Mouse (Mus musculus) embryonic facial prominence, embryonic 13.5 days (tissue): ENCODE measurements at regions not wholly inside any gene's neighbourhood (a gene's known extent, or its start where the extent isn't known, plus 50 kb on each side); places are given as distances from the start of the nearest gene placed in this dataset.

Experiments
- ATAC-seq: fragments of 200-750 bp; cut with Nextera tagmentation; 2 replicates; pipeline ENCODE4 v1.8.0; 2017; ENCODE audit warnings: low read depth; ENCODE audit not compliant: insufficient number of reproducible peaks, insufficient read depth, low FRiP score, low TSS enrichment
- H3K27ac ChIP-seq: fragments of 300-500 bp; sonication (generic); 2 replicates; pipeline ENCODE4 v1.5.1; 2015; ENCODE audit warnings: moderate library complexity, mild to moderate bottlenecking, inconsistent platforms
- H3K27me3 ChIP-seq: fragments of 300-500 bp; sonication (generic); 2 replicates; pipeline ENCODE4 v1.6.1; 2015; ENCODE audit warnings: mild to moderate bottlenecking, inconsistent platforms
- H3K36me3 ChIP-seq: fragments of 300-500 bp; sonication (generic); 2 replicates; pipeline ENCODE4 v1.6.1; 2015; ENCODE audit warnings: mild to moderate bottlenecking, inconsistent platforms
- H3K4me1 ChIP-seq: fragments of 300-500 bp; sonication (generic); 2 replicates; pipeline ENCODE4 v1.6.1; 2015; ENCODE audit warnings: inconsistent platforms
- H3K4me2 ChIP-seq: fragments of 300-500 bp; sonication (generic); 2 replicates; pipeline ENCODE4 v1.6.1; 2015; ENCODE audit warnings: moderate library complexity, mild to moderate bottlenecking, inconsistent platforms
- H3K4me3 ChIP-seq: fragments of 300-500 bp; sonication (generic); 2 replicates; pipeline ENCODE4 v1.5.1; 2015; ENCODE audit warnings: mild to moderate bottlenecking, inconsistent platforms
- H3K9ac ChIP-seq: fragments of 300-500 bp; sonication (generic); 2 replicates; pipeline ENCODE4 v1.6.1; 2015; ENCODE audit warnings: mild to moderate bottlenecking, inconsistent platforms
- H3K9me3 ChIP-seq: fragments of 300-500 bp; sonication (generic); 2 replicates; pipeline ENCODE4 v1.6.1; 2016; ENCODE audit warnings: inconsistent platforms
- WGBS: fragments of 180-500 bp; shearing (Covaris S2); methylation state at CpG from one replicate; pipeline ENCODE4 v1.1.7; 2015; ENCODE audit warnings: mixed read lengths; 5-methylcytosine and 5-hydroxymethylcytosine counted together

DNA sequence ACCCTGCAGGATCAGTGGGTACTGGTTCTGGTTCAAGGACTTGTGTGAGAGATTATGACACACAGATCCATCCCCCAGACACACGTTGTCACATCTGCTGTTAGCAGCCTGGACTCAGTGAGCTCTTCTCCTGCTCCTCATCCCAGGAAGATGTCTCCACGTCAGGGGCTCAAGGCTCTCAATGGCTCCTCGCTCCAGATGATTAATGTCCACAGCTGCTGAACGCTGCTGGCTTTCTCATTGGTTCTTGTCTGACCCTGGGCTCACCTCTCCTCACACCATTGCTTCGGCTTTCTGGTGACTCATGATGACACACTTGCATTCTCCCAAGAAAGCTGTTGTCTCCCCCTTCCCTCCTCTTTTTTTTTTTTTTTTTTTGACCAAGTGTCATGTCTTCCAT is 116.2 kb downstream of the Gadd45g start:
- no peak for ATAC-seq
- Histone ChIP-seq H3K27me3 (no peaks in the 10 kb centered on the region), H3K9me3 (no peaks in the 10 kb centered on the region), H3K4me3 (no peak overlapping the region), H3K36me3 (no peaks in the 10 kb centered on the region), H3K27ac (no peak overlapping the region), H3K4me2 (no peak overlapping the region), H3K9ac (no peak overlapping the region), H3K4me1 (peaks cover 29% of the 10 kb centered on the region)
- WGBS = 78% methylated on average over 5 of the region's 5 CpGs

- WGBS = 70% methylated on average over 6 of the region's 6 CpGs
- ATAC-seq = no peak
- Histone ChIP-seq H3K4me2 (no peak overlapping the region; the same call in 1 of the 2 replicates), H3K27me3 (no peaks in the 10 kb centered on the region), H3K4me3 (no peak overlapping the region), H3K4me1 (peaks cover 25% of the 10 kb centered on the region), H3K9me3 (no peaks in the 10 kb centered on the region), H3K27ac (0 out of 2 replicates have a peak overlapping the region, but pooled peaks have one; percentile 51), H3K36me3 (no peaks in the 10 kb centered on the region), H3K9ac (no peak overlapping the region)
Measured at GRCm38 (mm10) chr13:51963966-51964365, 117.5 kb downstream of the Gadd45g start.

GRCm38 (mm10) chr13:51964416-51964815 is 117.9 kb downstream of the Gadd45g start:
- Histone ChIP-seq H3K27ac (peak overlapping the region; percentile 51; the same call in 1 of the 2 replicates), H3K4me3 (no peak overlapping the region), H3K4me1 (peaks cover 29% of the 10 kb centered on the region), H3K27me3 (no peaks in the 10 kb centered on the region), H3K9me3 (no peaks in the 10 kb centered on the region), H3K9ac (no peak overlapping the region), H3K36me3 (no peaks in the 10 kb centered on the region), H3K4me2 (no peak overlapping the region; the same call in 1 of the 2 replicates)
- 33% methylated on average over 6 of the region's 6 CpGs for WGBS
- no peak for ATAC-seq

DNA sequence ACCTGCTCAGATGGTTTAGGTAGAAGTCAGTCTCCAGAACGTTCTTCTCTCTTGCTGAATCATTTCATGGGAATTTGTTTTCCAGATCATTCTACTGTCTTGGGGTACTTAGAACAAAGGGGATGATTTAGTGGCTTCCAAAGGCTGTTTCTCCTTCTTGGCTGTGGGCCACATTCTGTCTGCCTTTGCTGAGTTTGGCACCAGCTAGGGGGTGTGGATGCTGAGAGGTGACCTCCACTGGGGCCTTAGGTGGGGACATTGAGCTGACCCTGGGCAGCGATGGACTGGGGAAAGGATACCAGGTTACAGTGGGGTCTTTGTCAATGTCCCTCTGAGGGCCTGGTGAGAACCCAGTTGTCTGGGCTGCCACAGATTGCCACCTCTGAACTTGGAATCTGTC is 118.4 kb downstream of the Gadd45g start:
- Histone ChIP-seq H3K9ac (no peak overlapping the region), H3K9me3 (no peaks in the 10 kb centered on the region), H3K27me3 (no peaks in the 10 kb centered on the region), H3K4me2 (no peak overlapping the region), H3K36me3 (no peaks in the 10 kb centered on the region), H3K4me3 (no peak overlapping the region), H3K27ac (peak overlapping the region; percentile 51; the same call in 1 of the 2 replicates), H3K4me1 (peaks cover 34% of the 10 kb centered on the region)
- WGBS = 70% methylated on average over 2 of the region's 2 CpGs
- ATAC-seq = no peak

DNA sequence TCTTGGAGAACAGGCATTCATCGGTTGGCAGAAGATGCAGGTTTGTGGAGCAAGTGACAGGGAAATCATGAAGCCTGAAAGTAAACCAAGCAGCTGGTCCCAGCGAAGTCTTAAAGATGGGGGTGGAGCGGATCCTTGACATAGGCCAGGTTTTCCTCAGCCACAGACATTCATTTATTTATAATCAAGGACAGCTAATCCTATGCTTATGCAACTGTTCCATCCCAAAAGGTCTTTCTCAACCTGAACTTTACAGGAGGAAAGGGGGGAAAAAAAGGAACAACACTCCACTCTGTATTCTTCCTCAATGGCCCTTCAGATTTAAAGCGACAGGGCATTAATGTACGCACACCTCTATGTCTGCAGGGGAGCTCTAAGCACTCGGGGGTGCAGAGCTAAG is 121.6 kb downstream of the Gadd45g start:
- H3K4me1 ChIP-seq = peaks cover 43% of the 10 kb centered on the region

DNA sequence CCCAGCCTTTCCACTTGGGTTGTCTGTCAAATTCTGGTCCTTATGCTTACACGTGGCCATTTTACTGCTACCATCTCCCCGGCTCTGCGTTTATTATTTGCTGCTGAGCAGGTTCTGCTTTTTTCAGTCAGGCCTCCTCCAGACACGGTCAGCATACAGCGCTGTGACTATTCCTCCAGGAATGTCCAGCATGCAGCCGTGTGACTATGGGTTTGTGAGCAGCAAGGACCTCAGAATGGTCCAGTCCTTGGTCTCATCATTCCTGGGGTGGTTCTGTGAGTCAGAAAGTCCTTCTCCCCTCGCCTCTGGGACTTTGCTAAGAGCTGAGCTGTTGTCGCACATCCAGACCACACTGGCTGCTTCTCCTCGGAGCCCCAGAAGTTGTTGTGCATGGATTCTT is 122.3 kb downstream of the Gadd45g start:
- Histone ChIP-seq H3K4me1 (peaks cover 49% of the 10 kb centered on the region), H3K27me3 (no peaks in the 10 kb centered on the region), H3K9me3 (no peaks in the 10 kb centered on the region), H3K9ac (no peak overlapping the region), H3K4me3 (no peak overlapping the region), H3K4me2 (no peak overlapping the region), H3K27ac (no peak overlapping the region), H3K36me3 (no peaks in the 10 kb centered on the region)
- WGBS = 74% methylated on average over 9 of the region's 9 CpGs
- ATAC-seq = no peak

More for the DNA sequence above, 121.6 kb downstream of the Gadd45g start:
- Histone ChIP-seq H3K36me3 (no peaks in the 10 kb centered on the region), H3K9me3 (no peaks in the 10 kb centered on the region), H3K27ac (no peak overlapping the region), H3K9ac (no peak overlapping the region), H3K4me3 (no peak overlapping the region), H3K4me2 (no peak overlapping the region), H3K27me3 (no peaks in the 10 kb centered on the region)
- no peak for ATAC-seq
- 86% methylated on average over 6 of the region's 6 CpGs for WGBS

- ATAC-seq = no peak
- WGBS = 78% methylated on average over 11 of the region's 11 CpGs
Measured at GRCm38 (mm10) chr13:51970051-51970450, 123.6 kb downstream of the Gadd45g start.

GRCm38 (mm10) chr13:51972656-51973310 is 126.3 kb downstream of the Gadd45g start:
- Histone ChIP-seq H3K9me3 (0 out of 2 replicates have a peak, but pooled peaks cover 3% of the 10 kb centered on the region), H3K4me1 (peaks cover 63% of the 10 kb centered on the region), H3K9ac (no peak overlapping the region), H3K36me3 (no peaks in the 10 kb centered on the region), H3K27me3 (no peaks in the 10 kb centered on the region), H3K4me3 (no peak overlapping the region), H3K4me2 (no peak overlapping the region), H3K27ac (peak overlapping the region; percentile 60)
- no peak for ATAC-seq
- WGBS = 66% methylated on average over 12 of the region's 12 CpGs

More at GRCm38 (mm10) chr13:51970051-51970450, 123.6 kb downstream of the Gadd45g start:
- no peaks in the 10 kb centered on the region for H3K9me3 ChIP-seq
- H3K4me3 ChIP-seq = no peak overlapping the region
- no peak overlapping the region for H3K9ac ChIP-seq
- H3K4me1 ChIP-seq = peaks cover 48% of the 10 kb centered on the region
- no peaks in the 10 kb centered on the region for H3K27me3 ChIP-seq
- H3K36me3 ChIP-seq = no peaks in the 10 kb centered on the region
- H3K27ac ChIP-seq = no peak overlapping the region
- no peak overlapping the region for H3K4me2 ChIP-seq

DNA sequence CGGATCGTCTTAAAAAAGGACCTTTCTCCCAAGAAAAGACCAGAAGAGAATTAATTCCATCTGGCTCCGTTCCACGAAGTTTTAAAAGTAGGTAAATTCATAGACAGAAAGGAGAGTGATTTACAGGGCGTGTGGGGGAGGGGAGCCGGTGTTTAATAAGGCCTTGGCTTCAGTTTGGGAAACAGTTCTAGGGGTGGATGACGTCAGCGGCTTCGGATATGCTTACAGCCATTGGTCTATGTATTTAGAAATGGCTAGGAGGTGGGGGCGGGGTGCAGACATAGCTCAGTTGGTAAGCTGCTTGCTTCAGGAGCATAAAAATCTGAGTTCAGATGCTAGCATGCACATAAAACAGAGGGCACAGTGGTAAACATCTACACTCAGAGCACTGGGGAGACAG is 127.0 kb downstream of the Gadd45g start:
- no peak for ATAC-seq
- H3K4me3 ChIP-seq = no peak overlapping the region
- no peak overlapping the region for H3K4me2 ChIP-seq
- no peak overlapping the region for H3K9ac ChIP-seq
- H3K27me3 ChIP-seq = no peaks in the 10 kb centered on the region
- H3K27ac ChIP-seq = peak overlapping the region; percentile 60
- peaks cover 63% of the 10 kb centered on the region for H3K4me1 ChIP-seq
- no peaks in the 10 kb centered on the region for H3K36me3 ChIP-seq
- 42% methylated on average over 10 of the region's 10 CpGs for WGBS
- 0 out of 2 replicates have a peak, but pooled peaks cover 4% of the 10 kb centered on the region for H3K9me3 ChIP-seq

- 86% methylated on average over 6 of the region's 6 CpGs for WGBS
- Histone ChIP-seq H3K27me3 (no peaks in the 10 kb centered on the region), H3K4me1 (peaks cover 59% of the 10 kb centered on the region), H3K4me2 (no peak overlapping the region), H3K4me3 (no peak overlapping the region), H3K36me3 (no peaks in the 10 kb centered on the region), H3K9me3 (0 out of 2 replicates have a peak, but pooled peaks cover 4% of the 10 kb centered on the region), H3K9ac (no peak overlapping the region), H3K27ac (peak overlapping the region; percentile 81; the same call in 1 of the 2 replicates)
- no peak for ATAC-seq
Measured at GRCm38 (mm10) chr13:51974101-51974500, 127.6 kb downstream of the Gadd45g start.

DNA sequence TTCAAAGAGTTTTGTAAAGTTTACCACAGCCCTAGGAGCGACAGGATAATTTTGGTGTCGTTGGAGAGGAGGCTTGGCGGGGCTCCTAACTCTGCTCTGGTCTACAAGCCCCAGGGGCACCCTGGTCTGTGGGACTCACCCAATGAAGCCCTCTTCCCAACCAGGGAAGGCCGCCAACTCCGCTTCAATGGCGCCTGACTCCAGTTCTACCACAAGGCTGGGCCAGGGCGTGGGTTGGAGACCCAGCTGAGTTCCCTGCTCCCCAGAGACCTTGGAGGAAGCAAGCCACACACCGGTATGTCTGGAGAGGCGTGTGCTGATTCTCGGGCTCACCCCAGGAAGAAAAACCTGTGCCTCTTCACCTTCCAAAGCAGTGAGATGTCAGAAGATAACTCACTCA is 128.9 kb downstream of the Gadd45g start:
- Histone ChIP-seq H3K27ac (peak overlapping the region; percentile 81), H3K4me3 (no peak overlapping the region), H3K4me2 (peak overlapping the region; percentile 30), H3K9me3 (0 out of 2 replicates have a peak, but pooled peaks cover 4% of the 10 kb centered on the region), H3K36me3 (no peaks in the 10 kb centered on the region), H3K4me1 (peaks cover 47% of the 10 kb centered on the region), H3K9ac (no peak overlapping the region), H3K27me3 (no peaks in the 10 kb centered on the region)
- 0 out of 2 replicates have a peak, but pooled peaks have one; percentile 7 for ATAC-seq
- WGBS = 51% methylated on average over 10 of the region's 10 CpGs
